Mouse (Mus musculus): ENCODE measurements around the gene Rdh5.

DNA sequence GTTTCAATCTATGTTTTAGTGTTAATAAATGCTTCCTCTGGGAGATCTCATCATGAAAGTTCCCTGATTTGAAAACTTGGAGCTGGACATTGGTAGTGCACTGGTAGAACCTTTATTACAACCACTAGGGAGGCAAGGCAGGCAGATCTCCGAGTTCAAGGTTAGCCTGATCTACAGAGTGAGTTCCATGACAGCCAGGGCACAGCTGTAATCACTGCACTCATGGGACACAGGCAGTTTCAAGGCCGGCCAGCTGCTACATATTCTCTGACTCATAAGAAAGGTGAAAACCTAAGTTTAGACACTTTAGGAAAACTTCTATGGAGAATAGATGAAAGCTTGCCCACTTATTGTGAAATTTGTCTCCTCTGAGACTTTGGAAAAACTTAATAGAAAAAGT, 43.9 kb downstream of the Rdh5 start:
- TF ChIP-seq CTCF (conservative IDR thresholded peaks at IDR 0.05; ENCODE audit: low read length) (no peak), POU5F1 (IDR thresholded peaks at IDR 0.05; ENCODE audit: borderline replicate concordance, low read length) (no peak)

Measured in E14TG2a.4 (cell line).